Mouse (Mus musculus) midbrain, postnatal 0 days (tissue): ENCODE data around the gene Ltbp2. TPM values are rescaled to one million over a fixed set of nuclear protein-coding genes. Genes with fewer than 3 reads are reported as not detected.
A peak's percentile ranks its signal among the peaks of the same experiment; 100 is the strongest.

Experiments
- ATAC-seq: fragments of 200-750 bp; cut with Nextera tagmentation; 2 replicates; pipeline ENCODE4 v1.8.0; 2017; ENCODE audit warnings: moderate number of reproducible peaks, mild to moderate bottlenecking, moderate TSS enrichment, moderate library complexity; ENCODE audit not compliant: low FRiP score
- DNase-seq: peaks from one replicate; pipeline ENCODE4 v3.0.0-alpha.2; 2015; ENCODE audit warnings: low spot score
- H3K27ac ChIP-seq: fragments of 300-500 bp; sonication (generic); 2 replicates; pipeline ENCODE4 v1.5.1; 2014; ENCODE audit warnings: low read depth, mild to moderate bottlenecking, low read length, mixed read lengths
- H3K27me3 ChIP-seq: fragments of 300-500 bp; sonication (generic); 2 replicates; pipeline ENCODE4 v1.6.1; 2014; ENCODE audit warnings: low read length, control low read depth, mixed read lengths; ENCODE audit not compliant: insufficient read depth
- H3K36me3 ChIP-seq: fragments of 300-500 bp; sonication (generic); 2 replicates; pipeline ENCODE4 v1.6.1; 2014; ENCODE audit warnings: low read length, control low read depth, mixed read lengths; ENCODE audit not compliant: insufficient read depth
- H3K4me1 ChIP-seq: fragments of 300-500 bp; sonication (generic); 2 replicates; pipeline ENCODE4 v1.6.1; 2014; ENCODE audit warnings: mild to moderate bottlenecking, control low read depth, antibody characterized with exemption, low read length, mixed read lengths; ENCODE audit not compliant: insufficient read depth
- H3K4me2 ChIP-seq: fragments of 300-500 bp; sonication (generic); 2 replicates; pipeline ENCODE4 v1.6.1; 2014; ENCODE audit warnings: low read depth, mild to moderate bottlenecking, low read length, mixed read lengths; ENCODE audit not compliant: poor library complexity, severe bottlenecking
- H3K4me3 ChIP-seq: fragments of 300-500 bp; sonication (generic); 2 replicates; pipeline ENCODE4 v1.5.1; 2014; ENCODE audit warnings: low read depth, mild to moderate bottlenecking, low read length, moderate library complexity
- H3K9ac ChIP-seq: fragments of 300-500 bp; sonication (generic); replicated peaks from 2 replicates; pipeline ENCODE4 v1.6.1; 2014; ENCODE audit warnings: mild to moderate bottlenecking, low read length, moderate library complexity, mixed read lengths; ENCODE audit not compliant: poor library complexity, severe bottlenecking
- H3K9me3 ChIP-seq: fragments of 300-500 bp; sonication (generic); 2 replicates; pipeline ENCODE4 v1.6.1; 2016; ENCODE audit warnings: low read length, control low read depth
- CTCF ChIP-seq: IDR thresholded peaks from 2 replicates; pipeline ENCODE4 v1.5.1; 2016; ENCODE audit warnings: antibody characterized with exemption, mild to moderate bottlenecking
- WGBS: fragments of 180-500 bp; shearing (Covaris S2); extraction: QIAGEN DNeasy Blood & Tissue Kit; methylation state at CpG from one replicate; pipeline ENCODE4 v1.1.7; 2014; 5-methylcytosine and 5-hydroxymethylcytosine counted together
- polyA plus RNA-seq: library from polyadenylated mRNA; unstranded; fragments of >200 nt; fragmentation: Nextera tagmentation; extraction: Ambion mirVana; gene quantifications from 2 replicates; pipeline ENCODE4 v1.2.1, GENCODE M21; 2015
- total RNA-seq: library from RNA; depleted of rRNA; stranded (reverse); fragments of >200 nt; gene quantifications from 2 replicates; pipeline ENCODE4 v1.2.3, GENCODE M21; 2014

The Ltbp2 gene
- total and polyA plus RNA-seq, 2 experiments from 2014 or later, result 0.14 to 4.0 TPM

GRCm38 (mm10) chr12:84756016-84756415 is 120.3 kb downstream of the Ltbp2 start:
- H3K27ac ChIP-seq, result no peak overlapping the region
- no peaks in the 10 kb centered on the region for H3K27me3 ChIP-seq
- no peak overlapping the region for H3K4me3 ChIP-seq
- H3K4me1 ChIP-seq, result peaks cover 19% of the 10 kb centered on the region
- H3K36me3 ChIP-seq, result peaks cover 20% of the 10 kb centered on the region; the same call in 1 of the 2 replicates
- no peak overlapping the region for H3K9ac ChIP-seq
- H3K9me3 ChIP-seq, result no peaks in the 10 kb centered on the region
- no peak for TF ChIP-seq CTCF
- ATAC-seq (no peak), DNase-seq (no peak)
- 92% methylated on average over 10 of the region's 10 CpGs for WGBS
- no peak overlapping the region for H3K4me2 ChIP-seq

DNA sequence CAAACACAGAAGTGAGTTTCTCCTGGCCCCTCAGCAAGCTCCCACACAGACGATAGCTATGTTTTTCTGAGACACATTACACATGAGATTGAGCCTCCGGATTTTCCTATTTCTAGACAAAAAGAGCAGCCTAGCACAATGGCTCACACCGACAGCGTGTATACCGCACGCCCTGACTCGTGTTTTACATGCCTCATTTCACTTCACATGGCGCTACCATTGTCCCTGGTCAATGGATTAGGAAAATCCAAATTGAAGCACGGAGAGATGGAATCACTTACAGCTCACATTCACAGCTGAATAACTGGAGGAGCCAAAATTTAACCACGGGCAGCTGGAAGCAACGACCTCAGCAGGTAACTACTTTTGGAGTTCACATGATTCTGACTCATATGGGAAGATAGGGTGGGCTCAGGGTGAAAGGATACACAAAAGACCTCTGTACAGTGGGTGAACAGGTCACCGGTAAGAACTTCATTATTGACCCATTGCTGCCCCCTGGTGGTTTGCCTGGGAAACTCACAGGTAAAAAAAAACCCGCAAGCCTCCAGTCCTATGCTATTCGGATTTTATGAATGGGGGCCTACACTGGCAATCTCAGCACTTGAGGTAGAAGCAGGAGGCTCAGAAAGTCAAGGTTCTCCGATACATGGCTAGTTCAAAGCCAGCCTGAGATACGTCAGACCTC is 121.2 kb downstream of the Ltbp2 start:
- peak; percentile 79 for TF ChIP-seq CTCF
- H3K9ac ChIP-seq, result no peak overlapping the region
- DNase-seq (peak; percentile 74), ATAC-seq (no peak)
- 31% methylated on average over 16 of the region's 16 CpGs for WGBS
- no peaks in the 10 kb centered on the region for H3K9me3 ChIP-seq
- no peaks in the 10 kb centered on the region for H3K27me3 ChIP-seq
- no peak overlapping the region for H3K4me2 ChIP-seq
- H3K4me3 ChIP-seq, result no peak overlapping the region
- H3K36me3 ChIP-seq, result peaks cover 16% of the 10 kb centered on the region; the same call in 1 of the 2 replicates
- H3K27ac ChIP-seq, result no peak overlapping the region
- H3K4me1 ChIP-seq, result peaks cover 19% of the 10 kb centered on the region

DNA sequence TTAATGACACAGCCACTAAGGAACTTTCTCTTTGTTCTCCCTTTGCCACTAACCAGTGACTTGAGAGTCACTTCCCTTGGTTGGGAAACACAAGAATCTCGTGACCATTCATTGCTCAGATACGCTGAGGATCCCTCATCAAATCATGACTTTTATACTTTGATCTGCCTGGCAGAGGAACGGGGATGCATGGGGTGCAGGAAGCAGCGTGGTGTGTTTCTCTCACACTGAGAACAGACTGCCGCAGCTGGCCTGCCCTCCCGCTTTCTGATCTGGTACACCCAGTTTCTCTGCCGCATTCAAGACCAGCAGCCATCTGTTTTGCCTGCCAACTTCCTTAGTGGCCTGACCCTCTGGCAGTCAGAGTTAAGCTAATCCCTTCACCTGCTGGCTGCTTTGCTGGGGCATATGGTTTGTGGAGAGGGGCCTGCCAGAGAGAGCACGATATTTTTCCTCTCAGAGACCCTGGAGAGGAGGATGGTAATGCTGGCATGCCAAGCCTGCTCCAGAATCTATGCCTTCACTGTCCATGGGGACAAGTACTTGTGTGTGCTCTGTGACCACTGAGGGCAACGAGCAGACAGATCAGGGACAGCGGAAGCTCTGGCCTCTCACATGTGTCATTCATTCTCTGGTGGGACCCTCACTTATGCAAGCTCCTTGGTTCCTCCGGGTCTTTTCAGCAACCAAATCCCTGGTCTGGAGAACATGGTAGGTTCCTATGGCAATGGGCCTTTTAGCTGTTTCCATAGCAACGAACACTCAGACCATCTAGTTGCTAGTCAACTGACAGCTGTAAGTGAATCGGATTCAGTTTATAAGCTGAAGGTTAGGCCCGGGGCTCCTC is 124.0 kb downstream of the Ltbp2 start:
- Histone ChIP-seq H3K27me3 (no peaks in the 10 kb centered on the region), H3K27ac (peak overlapping the region; percentile 68), H3K36me3 (0 out of 2 replicates have a peak, but pooled peaks cover 9% of the 10 kb centered on the region), H3K9me3 (no peaks in the 10 kb centered on the region), H3K4me1 (peaks cover 19% of the 10 kb centered on the region), H3K4me3 (no peak overlapping the region), H3K4me2 (no peak overlapping the region), H3K9ac (no peak overlapping the region)
- DNase-seq, result peak; percentile 92
- WGBS, result 11% methylated on average over 14 of the region's 14 CpGs
- ATAC-seq, result peak; percentile 72
- no peak; the same call in 1 of the 2 replicates for TF ChIP-seq CTCF

GRCm38 (mm10) chr12:84750661-84751060 is 125.7 kb downstream of the Ltbp2 start:
- Histone ChIP-seq H3K9me3 (no peaks in the 10 kb centered on the region), H3K4me3 (no peak overlapping the region), H3K9ac (no peak overlapping the region), H3K36me3 (no peaks in the 10 kb centered on the region), H3K4me2 (no peak overlapping the region), H3K27ac (no peak overlapping the region), H3K4me1 (peaks cover 19% of the 10 kb centered on the region), H3K27me3 (no peaks in the 10 kb centered on the region)
- TF ChIP-seq CTCF, result no peak
- no peak for DNase-seq
- no peak for ATAC-seq
- WGBS, result 78% methylated on average over 14 of the region's 14 CpGs

- no peak for TF ChIP-seq CTCF
- ATAC-seq (no peak), DNase-seq (no peak)
- Histone ChIP-seq H3K4me3 (no peak overlapping the region), H3K27ac (no peak overlapping the region), H3K4me2 (no peak overlapping the region), H3K9ac (no peak overlapping the region), H3K27me3 (no peaks in the 10 kb centered on the region), H3K4me1 (peaks cover 18% of the 10 kb centered on the region), H3K36me3 (no peaks in the 10 kb centered on the region), H3K9me3 (no peaks in the 10 kb centered on the region)
- 79% methylated on average over 3 of the region's 3 CpGs for WGBS
These were observed 128.2 kb downstream of the Ltbp2 start for GRCm38 (mm10) chr12:84748134-84748533.

GRCm38 (mm10) chr12:84745700-84746099 is 130.6 kb downstream of the Ltbp2 start:
- ATAC-seq, result no peak
- no peaks in the 10 kb centered on the region for H3K9me3 ChIP-seq
- no peak overlapping the region for H3K4me3 ChIP-seq
- no peak overlapping the region for H3K9ac ChIP-seq
- no peaks in the 10 kb centered on the region for H3K27me3 ChIP-seq
- no peaks in the 10 kb centered on the region for H3K36me3 ChIP-seq
- no peaks in the 10 kb centered on the region for H3K4me1 ChIP-seq
- H3K4me2 ChIP-seq, result no peak overlapping the region
- no peak overlapping the region for H3K27ac ChIP-seq
- no peak for DNase-seq
- no peak for TF ChIP-seq CTCF
- WGBS, result 62% methylated on average over 4 of the region's 4 CpGs
